Mouse (Mus musculus) intestine, postnatal 0 days (tissue): ENCODE measurements around the gene Lmntd1. TPM values are rescaled to one million over a fixed set of nuclear protein-coding genes. Genes with fewer than 3 reads are reported as not detected.
A peak's percentile ranks its signal among the peaks of the same experiment; 100 is the strongest.

Experiments used
- ATAC-seq: fragments of 200-750 bp; cut with Nextera tagmentation; 2 replicates; pipeline ENCODE4 v1.8.0; 2017; ENCODE audit warnings: mild to moderate bottlenecking, moderate TSS enrichment, moderate library complexity
- H3K27ac ChIP-seq: fragments of 300-500 bp; sonication (generic); 2 replicates; pipeline ENCODE4 v1.5.1; 2014; ENCODE audit warnings: mild to moderate bottlenecking, low read depth, low read length, moderate library complexity
- H3K27me3 ChIP-seq: fragments of 300-500 bp; sonication (generic); replicated peaks from 2 replicates; pipeline ENCODE4 v1.6.1; 2014; ENCODE audit warnings: low read length, mixed read lengths; ENCODE audit not compliant: control insufficient read depth, insufficient read depth
- H3K36me3 ChIP-seq: fragments of 300-500 bp; sonication (generic); 2 replicates; pipeline ENCODE4 v1.6.1; 2014; ENCODE audit warnings: mild to moderate bottlenecking, moderate library complexity; ENCODE audit not compliant: control insufficient read depth, insufficient read depth
- H3K4me1 ChIP-seq: fragments of 300-500 bp; sonication (generic); replicated peaks from 2 replicates; pipeline ENCODE4 v1.6.1; 2014; ENCODE audit warnings: antibody characterized with exemption, low read length, mixed read lengths; ENCODE audit not compliant: control insufficient read depth, insufficient read depth
- H3K4me2 ChIP-seq: fragments of 300-500 bp; sonication (generic); replicated peaks from 2 replicates; pipeline ENCODE4 v1.6.1; 2014; ENCODE audit warnings: low read depth, mild to moderate bottlenecking, moderate library complexity
- H3K4me3 ChIP-seq: fragments of 300-500 bp; sonication (generic); 2 replicates; pipeline ENCODE4 v1.5.1; 2014; ENCODE audit warnings: low read depth, low read length
- H3K9ac ChIP-seq: fragments of 300-500 bp; sonication (generic); 2 replicates; pipeline ENCODE4 v1.6.1; 2014; ENCODE audit warnings: mild to moderate bottlenecking, low read depth, low read length
- H3K9me3 ChIP-seq: fragments of 300-500 bp; sonication (generic); 2 replicates; pipeline ENCODE4 v1.6.1; 2016; ENCODE audit warnings: mixed run types; ENCODE audit not compliant: control insufficient read depth
- CTCF ChIP-seq: sonication (generic); IDR thresholded peaks from 2 replicates; pipeline ENCODE4 v1.5.1; 2016; ENCODE audit warnings: low read depth, mild to moderate bottlenecking, control low read depth, antibody characterized with exemption, moderate library complexity
- WGBS: fragments of 180-500 bp; shearing (Covaris S2); extraction: QIAGEN DNeasy Blood & Tissue Kit; methylation state at CpG from one replicate; pipeline ENCODE4 v1.1.7; 2014; 5-methylcytosine and 5-hydroxymethylcytosine counted together
- polyA plus RNA-seq: library from polyadenylated mRNA; unstranded; fragments of >200 nt; fragmentation: Nextera tagmentation; extraction: Ambion mirVana; gene quantifications from 2 replicates; pipeline ENCODE4 v1.2.1, GENCODE M21; 2015

Gene Lmntd1
- polyA plus RNA-seq, 1 experiment from 2014 or later, result 0.61 TPM

GRCm38 (mm10) chr6:145431747-145432146, 182.4 kb downstream of the Lmntd1 start:
- WGBS, result 56% methylated on average over 14 of the region's 14 CpGs
- no peaks in the 10 kb centered on the region for H3K9me3 ChIP-seq
- no peaks in the 10 kb centered on the region for H3K4me1 ChIP-seq
- no peak for TF ChIP-seq CTCF
- H3K4me2 ChIP-seq, result no peak overlapping the region
- H3K9ac ChIP-seq, result no peak overlapping the region
- no peak overlapping the region for H3K4me3 ChIP-seq
- H3K27ac ChIP-seq, result no peak overlapping the region
- ATAC-seq, result no peak
- no peaks in the 10 kb centered on the region for H3K36me3 ChIP-seq
- H3K27me3 ChIP-seq, result no peaks in the 10 kb centered on the region

GRCm38 (mm10) chr6:145427411-145427810, 186.7 kb downstream of the Lmntd1 start:
- WGBS, result 74% methylated on average over 15 of the region's 15 CpGs
- no peak for ATAC-seq
- no peak for TF ChIP-seq CTCF
- Histone ChIP-seq H3K27ac (no peak overlapping the region), H3K4me1 (no peaks in the 10 kb centered on the region), H3K36me3 (no peaks in the 10 kb centered on the region), H3K4me3 (no peak overlapping the region), H3K27me3 (no peaks in the 10 kb centered on the region), H3K4me2 (no peak overlapping the region), H3K9me3 (no peaks in the 10 kb centered on the region), H3K9ac (no peak overlapping the region)

- Histone ChIP-seq H3K9ac (no peak overlapping the region), H3K4me3 (no peak overlapping the region), H3K36me3 (no peaks in the 10 kb centered on the region), H3K9me3 (no peaks in the 10 kb centered on the region), H3K27ac (no peak overlapping the region), H3K27me3 (no peaks in the 10 kb centered on the region), H3K4me2 (no peak overlapping the region), H3K4me1 (no peaks in the 10 kb centered on the region)
- TF ChIP-seq CTCF, result no peak
- no peak for ATAC-seq
- WGBS, result 60% methylated on average over 10 of the region's 10 CpGs
Observed at GRCm38 (mm10) chr6:145426501-145426900, 187.6 kb downstream of the Lmntd1 start.

- no peak overlapping the region for H3K9ac ChIP-seq
- WGBS, result 76% methylated on average over 1 of the region's 1 CpGs
- TF ChIP-seq CTCF, result no peak
- no peaks in the 10 kb centered on the region for H3K36me3 ChIP-seq
- ATAC-seq, result no peak
- H3K4me2 ChIP-seq, result no peak overlapping the region
- no peaks in the 10 kb centered on the region for H3K9me3 ChIP-seq
- no peak overlapping the region for H3K4me3 ChIP-seq
- no peaks in the 10 kb centered on the region for H3K4me1 ChIP-seq
- no peak overlapping the region for H3K27ac ChIP-seq
- H3K27me3 ChIP-seq, result no peaks in the 10 kb centered on the region
Observed at GRCm38 (mm10) chr6:145424156-145424555, 190.0 kb downstream of the Lmntd1 start.

- TF ChIP-seq CTCF, result no peak
- H3K27me3 ChIP-seq, result no peaks in the 10 kb centered on the region
- no peak overlapping the region for H3K27ac ChIP-seq
- H3K4me2 ChIP-seq, result no peak overlapping the region
- H3K36me3 ChIP-seq, result no peaks in the 10 kb centered on the region
- no peaks in the 10 kb centered on the region for H3K9me3 ChIP-seq
- no peak for ATAC-seq
- WGBS, result 80% methylated on average over 12 of the region's 12 CpGs
- no peaks in the 10 kb centered on the region for H3K4me1 ChIP-seq
- no peak overlapping the region for H3K4me3 ChIP-seq
- H3K9ac ChIP-seq, result no peak overlapping the region
Observed at GRCm38 (mm10) chr6:145423484-145423883, 190.6 kb downstream of the Lmntd1 start.

GRCm38 (mm10) chr6:145421666-145422065, 192.5 kb downstream of the Lmntd1 start:
- H3K27me3 ChIP-seq, result 0 out of 2 replicates have a peak, but pooled peaks cover 3% of the 10 kb centered on the region
- H3K9ac ChIP-seq, result no peak overlapping the region
- H3K4me1 ChIP-seq, result no peaks in the 10 kb centered on the region
- TF ChIP-seq CTCF, result no peak
- no peaks in the 10 kb centered on the region for H3K9me3 ChIP-seq
- no peaks in the 10 kb centered on the region for H3K36me3 ChIP-seq
- H3K27ac ChIP-seq, result no peak overlapping the region
- H3K4me2 ChIP-seq, result no peak overlapping the region
- H3K4me3 ChIP-seq, result no peak overlapping the region
- ATAC-seq, result no peak
- 88% methylated on average over 9 of the region's 9 CpGs for WGBS

- peak; percentile 66 for TF ChIP-seq CTCF
- Histone ChIP-seq H3K4me1 (no peaks in the 10 kb centered on the region), H3K9ac (no peak overlapping the region), H3K36me3 (no peaks in the 10 kb centered on the region), H3K4me3 (no peak overlapping the region), H3K27ac (no peak overlapping the region), H3K27me3 (0 out of 2 replicates have a peak, but pooled peaks cover 3% of the 10 kb centered on the region), H3K9me3 (no peaks in the 10 kb centered on the region), H3K4me2 (no peak overlapping the region)
- 63% methylated on average over 4 of the region's 4 CpGs for WGBS
- ATAC-seq, result no peak
Observed at GRCm38 (mm10) chr6:145420407-145420806, 193.7 kb downstream of the Lmntd1 start.
